Mouse (Mus musculus): Measurements from ENCODE around the gene Adgrg5. TPM values are rescaled to one million over a fixed set of nuclear protein-coding genes. Genes with fewer than 3 reads are reported as not detected.

The Adgrg5 gene
- polyA plus RNA-seq, 1 experiment from 2014 or later: 0.11 TPM

DNA sequence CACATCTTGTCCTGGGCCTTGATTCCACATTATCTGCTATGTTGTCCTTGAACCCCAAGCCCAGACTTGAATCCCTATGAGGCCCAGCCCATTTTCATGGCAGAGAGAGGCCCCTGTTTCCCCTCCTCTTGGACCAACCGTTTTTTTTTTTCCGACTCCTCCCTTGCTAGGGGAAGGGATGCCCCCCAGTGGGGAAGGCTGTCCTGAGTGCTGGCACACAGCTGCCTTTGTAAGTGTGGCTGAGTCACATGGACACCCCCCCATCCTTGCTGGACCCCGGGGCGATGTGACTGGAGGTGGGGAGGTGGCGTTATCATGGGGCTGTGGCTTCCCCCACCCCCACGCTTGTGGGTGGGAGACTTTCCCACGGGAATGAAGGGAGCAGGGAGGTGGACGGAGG lies 57.5 kb downstream of the Adgrg5 start:
- no peak for ATAC-seq (ENCODE audit: low read depth)
- Histone ChIP-seq H3K27me3 (ENCODE audit: control insufficient read depth, insufficient read depth, low read length) (no peaks in the 10 kb centered on the region), H3K4me2 (ENCODE audit: low read depth, low read length) (no peak overlapping the region), H3K36me3 (ENCODE audit: control insufficient read depth, insufficient read depth, low read length) (no peaks in the 10 kb centered on the region), H3K27ac (ENCODE audit: low read depth, low read length) (peak overlapping the region; percentile 2; the same call in 1 of the 2 replicates), H3K9me3 (ENCODE audit: control insufficient read depth, low read length) (no peaks in the 10 kb centered on the region), H3K4me3 (ENCODE audit: low read depth, low read length) (no peak overlapping the region), H3K4me1 (ENCODE audit: control insufficient read depth, insufficient read depth, low read length) (peaks cover 36% of the 10 kb centered on the region), H3K9ac (replicated peaks; ENCODE audit: low read depth, low read length) (no peak overlapping the region)
- 42% methylated on average over 8 of the region's 8 CpGs for WGBS

DNA sequence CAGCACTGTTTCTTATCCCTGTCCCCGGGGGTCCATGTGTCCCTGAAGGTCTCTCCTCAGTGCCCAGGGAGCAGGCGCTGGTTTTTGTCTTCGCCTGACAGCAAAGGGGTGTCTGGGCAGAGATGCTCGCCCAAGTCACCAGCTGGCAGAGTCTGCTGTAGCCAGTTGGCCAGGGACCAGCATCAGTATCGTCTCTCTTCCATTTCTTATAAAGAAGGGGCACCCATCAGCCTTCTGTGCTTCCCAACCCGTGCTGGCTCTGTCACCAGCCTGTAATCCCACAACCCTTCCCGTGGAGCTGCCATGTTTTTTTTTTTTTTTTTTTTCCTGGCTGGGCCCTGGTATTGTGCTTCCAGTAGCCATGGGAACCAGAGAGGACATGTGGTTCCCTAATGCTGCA lies 58.4 kb downstream of the Adgrg5 start:
- Histone ChIP-seq H3K9ac (replicated peaks; ENCODE audit: low read depth, low read length) (no peak overlapping the region), H3K27ac (ENCODE audit: low read depth, low read length) (peak overlapping the region; percentile 34; the same call in 1 of the 2 replicates), H3K4me1 (ENCODE audit: control insufficient read depth, insufficient read depth, low read length) (peaks cover 38% of the 10 kb centered on the region), H3K27me3 (ENCODE audit: control insufficient read depth, insufficient read depth, low read length) (no peaks in the 10 kb centered on the region), H3K4me2 (ENCODE audit: low read depth, low read length) (no peak overlapping the region), H3K4me3 (ENCODE audit: low read depth, low read length) (no peak overlapping the region), H3K9me3 (ENCODE audit: control insufficient read depth, low read length) (no peaks in the 10 kb centered on the region), H3K36me3 (ENCODE audit: control insufficient read depth, insufficient read depth, low read length) (no peaks in the 10 kb centered on the region)
- ATAC-seq (ENCODE audit: low read depth): no peak; the same call in 1 of the 2 replicates
- 22% methylated on average over 7 of the region's 7 CpGs for WGBS

DNA sequence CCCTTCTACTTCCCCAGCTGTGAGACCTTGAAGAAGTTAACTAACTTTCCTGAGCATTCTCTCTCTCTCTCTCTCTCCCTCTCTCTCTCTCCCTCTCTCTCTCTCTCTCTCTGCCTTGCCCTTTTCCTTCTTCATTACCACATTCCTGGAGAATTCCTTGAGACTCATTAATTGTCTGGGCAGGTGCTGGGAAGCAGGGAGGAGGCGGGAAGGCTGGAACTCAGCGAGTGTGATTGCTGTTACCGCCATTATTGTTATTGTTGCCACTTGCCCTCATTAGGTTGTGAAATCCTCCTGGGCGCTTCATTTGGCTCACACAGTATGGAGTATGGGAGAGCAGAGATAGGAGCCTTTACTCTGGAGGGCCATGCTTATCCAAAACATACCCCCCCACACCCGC lies 59.7 kb downstream of the Adgrg5 start:
- Histone ChIP-seq H3K4me2 (ENCODE audit: low read depth, low read length) (no peak overlapping the region), H3K36me3 (ENCODE audit: control insufficient read depth, insufficient read depth, low read length) (no peaks in the 10 kb centered on the region), H3K27me3 (ENCODE audit: control insufficient read depth, insufficient read depth, low read length) (no peaks in the 10 kb centered on the region), H3K27ac (ENCODE audit: low read depth, low read length) (no peak overlapping the region), H3K9me3 (ENCODE audit: control insufficient read depth, low read length) (no peaks in the 10 kb centered on the region), H3K4me1 (ENCODE audit: control insufficient read depth, insufficient read depth, low read length) (peaks cover 27% of the 10 kb centered on the region), H3K9ac (replicated peaks; ENCODE audit: low read depth, low read length) (no peak overlapping the region), H3K4me3 (ENCODE audit: low read depth, low read length) (no peak overlapping the region)
- WGBS: 3% methylated on average over 5 of the region's 5 CpGs
- ATAC-seq (ENCODE audit: low read depth): no peak

DNA sequence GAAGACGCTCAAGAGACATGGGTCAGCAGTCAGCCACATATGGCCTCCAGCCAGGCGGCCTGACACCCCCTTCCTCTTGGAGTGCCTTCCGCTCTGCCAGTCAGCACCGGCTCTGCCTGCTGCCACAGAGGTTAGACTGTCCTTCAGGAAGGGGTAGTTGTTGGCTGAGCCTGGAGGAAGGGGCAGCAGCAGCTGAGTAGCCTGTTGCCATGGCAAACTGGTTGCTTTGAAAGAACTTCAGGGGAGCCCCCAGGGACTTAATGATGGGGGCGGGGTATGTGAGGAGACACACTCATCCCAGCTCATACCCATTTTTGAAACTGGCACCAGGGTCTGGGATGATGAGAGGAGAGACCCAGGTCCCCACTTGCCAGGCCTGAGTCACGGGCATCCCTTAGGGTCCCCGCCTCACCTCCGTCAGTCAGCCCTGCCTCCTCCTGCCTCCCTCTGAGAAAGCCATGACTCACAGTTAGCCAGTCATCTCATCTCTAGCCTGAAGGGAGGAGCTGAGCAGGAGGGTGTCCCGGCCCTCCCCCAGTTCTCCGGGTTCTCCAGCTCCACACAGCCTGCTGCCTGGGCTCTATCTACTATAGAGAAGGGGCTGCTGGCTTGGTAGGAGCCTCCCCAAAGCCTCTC lies 60.5 kb downstream of the Adgrg5 start:
- ATAC-seq (ENCODE audit: low read depth): peak; percentile 73
- no peaks in the 10 kb centered on the region for H3K9me3 ChIP-seq (ENCODE audit: control insufficient read depth, low read length)
- H3K27me3 ChIP-seq (ENCODE audit: control insufficient read depth, insufficient read depth, low read length): no peaks in the 10 kb centered on the region
- H3K4me2 ChIP-seq (ENCODE audit: low read depth, low read length): peak overlapping the region; percentile 31
- H3K36me3 ChIP-seq (ENCODE audit: control insufficient read depth, insufficient read depth, low read length): no peaks in the 10 kb centered on the region
- H3K4me1 ChIP-seq (ENCODE audit: control insufficient read depth, insufficient read depth, low read length): peaks cover 26% of the 10 kb centered on the region
- H3K9ac ChIP-seq (replicated peaks; ENCODE audit: low read depth, low read length): peak overlapping the region; percentile 32; the same call in 1 of the 2 replicates
- H3K4me3 ChIP-seq (ENCODE audit: low read depth, low read length): peak overlapping the region; percentile 15; the same call in 1 of the 2 replicates
- WGBS: 9% methylated on average over 10 of the region's 10 CpGs
- peak overlapping the region; percentile 61; the same call in 1 of the 2 replicates for H3K27ac ChIP-seq (ENCODE audit: low read depth, low read length)

DNA sequence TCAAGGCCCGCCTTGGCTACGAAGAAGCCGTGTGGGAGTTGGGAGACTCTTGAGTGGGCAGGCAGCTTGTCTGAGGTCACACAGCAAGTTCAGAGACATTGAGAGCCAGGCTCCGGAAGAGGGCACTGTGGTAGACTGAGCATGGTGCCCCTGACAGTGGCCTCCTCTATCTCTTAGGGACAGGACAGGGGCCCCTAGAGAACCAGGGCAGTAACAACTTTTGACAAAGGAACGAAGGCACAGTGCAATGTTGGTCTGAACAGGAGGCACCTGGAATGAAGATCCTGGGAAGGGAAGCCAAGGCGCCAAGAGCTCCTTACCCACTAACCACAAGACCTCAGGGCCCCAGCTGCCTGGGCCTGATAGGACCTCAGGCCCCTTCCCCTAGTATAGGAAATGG lies 61.5 kb downstream of the Adgrg5 start:
- Histone ChIP-seq H3K4me2 (ENCODE audit: low read depth, low read length) (peak overlapping the region; percentile 31), H3K9ac (replicated peaks; ENCODE audit: low read depth, low read length) (no peak overlapping the region), H3K36me3 (ENCODE audit: control insufficient read depth, insufficient read depth, low read length) (no peaks in the 10 kb centered on the region), H3K27ac (ENCODE audit: low read depth, low read length) (no peak overlapping the region), H3K27me3 (ENCODE audit: control insufficient read depth, insufficient read depth, low read length) (no peaks in the 10 kb centered on the region), H3K4me1 (ENCODE audit: control insufficient read depth, insufficient read depth, low read length) (peaks cover 26% of the 10 kb centered on the region), H3K9me3 (ENCODE audit: control insufficient read depth, low read length) (no peaks in the 10 kb centered on the region), H3K4me3 (ENCODE audit: low read depth, low read length) (no peak overlapping the region)
- no peak for ATAC-seq (ENCODE audit: low read depth)
- WGBS: 83% methylated on average over 6 of the region's 6 CpGs

DNA sequence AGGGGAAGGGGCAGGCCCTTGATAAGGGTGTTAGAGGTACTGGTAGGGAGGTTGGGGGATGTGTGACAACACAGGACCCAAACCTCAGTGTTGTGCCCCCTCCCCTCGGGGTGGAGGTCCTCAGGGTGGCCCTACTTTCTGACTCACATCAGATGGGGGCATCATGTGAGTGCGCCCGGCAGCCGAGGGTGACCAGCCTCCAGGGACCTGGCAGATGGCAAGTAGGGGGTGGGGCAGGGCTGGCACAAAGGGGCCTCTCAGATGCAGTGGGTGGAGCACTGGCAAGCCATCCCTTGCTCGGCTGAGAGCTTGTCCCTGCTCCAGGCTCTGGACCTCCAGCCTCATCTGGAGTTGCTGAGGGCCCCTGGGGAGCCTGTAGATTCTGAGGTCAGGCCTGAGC lies 63.2 kb downstream of the Adgrg5 start:
- peaks cover 35% of the 10 kb centered on the region for H3K4me1 ChIP-seq (ENCODE audit: control insufficient read depth, insufficient read depth, low read length)
- 21% methylated on average over 5 of the region's 5 CpGs for WGBS
- H3K9ac ChIP-seq (replicated peaks; ENCODE audit: low read depth, low read length): no peak overlapping the region
- no peaks in the 10 kb centered on the region for H3K9me3 ChIP-seq (ENCODE audit: control insufficient read depth, low read length)
- 0 out of 2 replicates have a peak overlapping the region, but pooled peaks have one; percentile 15 for H3K4me2 ChIP-seq (ENCODE audit: low read depth, low read length)
- H3K27ac ChIP-seq (ENCODE audit: low read depth, low read length): no peak overlapping the region
- peak; percentile 28 for ATAC-seq (ENCODE audit: low read depth)
- no peaks in the 10 kb centered on the region for H3K27me3 ChIP-seq (ENCODE audit: control insufficient read depth, insufficient read depth, low read length)
- no peak overlapping the region for H3K4me3 ChIP-seq (ENCODE audit: low read depth, low read length)
- no peaks in the 10 kb centered on the region for H3K36me3 ChIP-seq (ENCODE audit: control insufficient read depth, insufficient read depth, low read length)

DNA sequence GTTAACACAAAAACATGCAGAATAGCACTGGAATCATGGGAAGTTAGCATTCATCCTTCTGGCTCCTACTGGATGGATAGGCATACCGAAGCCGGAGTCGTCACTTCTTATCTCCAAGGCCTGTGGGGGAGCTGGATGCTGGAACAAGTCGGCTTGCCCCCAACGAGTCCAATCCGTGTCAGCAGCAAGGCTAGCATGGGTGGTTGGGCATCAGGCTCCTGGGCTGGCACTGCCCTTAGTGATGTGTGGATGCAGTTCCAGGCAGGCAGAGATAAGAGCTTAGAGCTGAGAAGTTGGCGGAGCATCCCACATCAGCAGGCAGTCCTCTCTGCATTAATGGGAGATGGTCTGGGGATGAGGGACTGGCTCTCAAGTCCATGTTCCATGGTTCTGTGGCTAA lies 64.1 kb downstream of the Adgrg5 start:
- Histone ChIP-seq H3K27me3 (ENCODE audit: control insufficient read depth, insufficient read depth, low read length) (no peaks in the 10 kb centered on the region), H3K4me2 (ENCODE audit: low read depth, low read length) (no peak overlapping the region), H3K27ac (ENCODE audit: low read depth, low read length) (no peak overlapping the region), H3K9ac (replicated peaks; ENCODE audit: low read depth, low read length) (no peak overlapping the region), H3K36me3 (ENCODE audit: control insufficient read depth, insufficient read depth, low read length) (no peaks in the 10 kb centered on the region), H3K4me1 (ENCODE audit: control insufficient read depth, insufficient read depth, low read length) (peaks cover 42% of the 10 kb centered on the region), H3K4me3 (ENCODE audit: low read depth, low read length) (no peak overlapping the region), H3K9me3 (ENCODE audit: control insufficient read depth, low read length) (no peaks in the 10 kb centered on the region)
- ATAC-seq (ENCODE audit: low read depth): no peak
- WGBS: 85% methylated on average over 7 of the region's 7 CpGs

DNA sequence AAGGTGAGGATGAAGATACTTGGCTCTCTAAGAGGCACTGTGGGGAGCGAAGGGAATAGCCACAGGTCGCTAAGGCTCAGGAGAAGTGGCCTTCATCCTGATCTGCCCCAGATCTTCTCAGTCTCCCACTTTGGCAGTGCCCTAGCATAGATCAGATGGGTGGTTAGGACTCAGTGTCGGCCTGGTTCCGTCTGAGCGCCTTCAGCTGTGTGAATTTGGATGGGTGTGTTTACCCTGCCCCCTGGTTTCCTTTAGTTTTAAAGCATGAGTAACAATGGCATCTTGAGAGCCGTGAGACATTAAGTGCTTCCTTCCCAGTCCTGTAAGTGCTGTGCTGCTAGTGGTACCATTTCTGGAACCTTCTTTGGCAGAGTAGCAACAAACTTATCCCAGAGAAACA lies 65.1 kb downstream of the Adgrg5 start:
- no peaks in the 10 kb centered on the region for H3K36me3 ChIP-seq (ENCODE audit: control insufficient read depth, insufficient read depth, low read length)
- H3K9me3 ChIP-seq (ENCODE audit: control insufficient read depth, low read length): no peaks in the 10 kb centered on the region
- WGBS: 82% methylated on average over 6 of the region's 6 CpGs
- H3K27me3 ChIP-seq (ENCODE audit: control insufficient read depth, insufficient read depth, low read length): no peaks in the 10 kb centered on the region
- peaks cover 42% of the 10 kb centered on the region for H3K4me1 ChIP-seq (ENCODE audit: control insufficient read depth, insufficient read depth, low read length)
- no peak overlapping the region for H3K4me3 ChIP-seq (ENCODE audit: low read depth, low read length)
- ATAC-seq (ENCODE audit: low read depth): no peak
- H3K27ac ChIP-seq (ENCODE audit: low read depth, low read length): no peak overlapping the region
- no peak overlapping the region for H3K4me2 ChIP-seq (ENCODE audit: low read depth, low read length)
- H3K9ac ChIP-seq (replicated peaks; ENCODE audit: low read depth, low read length): no peak overlapping the region

DNA sequence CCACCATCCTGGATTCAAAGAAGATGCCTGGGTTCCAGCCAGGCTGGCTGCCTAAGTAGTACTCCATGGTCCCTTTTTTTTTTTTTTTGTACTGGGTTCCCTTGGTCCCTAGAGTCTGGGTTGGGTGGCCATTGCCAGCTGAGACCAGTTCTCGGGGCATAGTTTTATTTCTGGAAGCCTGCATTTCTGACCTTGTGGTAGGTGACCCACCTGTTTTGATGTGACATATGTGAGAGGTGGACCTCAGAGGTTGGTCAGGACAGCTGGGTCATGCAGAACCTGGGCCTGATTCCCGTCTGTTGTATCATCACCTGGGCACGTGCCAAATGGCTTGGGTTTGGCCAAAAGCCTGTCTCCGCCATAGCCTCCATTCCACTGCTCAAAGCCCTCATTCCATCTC lies 66.2 kb downstream of the Adgrg5 start:
- Histone ChIP-seq H3K27ac (ENCODE audit: low read depth, low read length) (no peak overlapping the region), H3K9me3 (ENCODE audit: control insufficient read depth, low read length) (no peaks in the 10 kb centered on the region), H3K9ac (replicated peaks; ENCODE audit: low read depth, low read length) (no peak overlapping the region), H3K27me3 (ENCODE audit: control insufficient read depth, insufficient read depth, low read length) (no peaks in the 10 kb centered on the region), H3K4me1 (ENCODE audit: control insufficient read depth, insufficient read depth, low read length) (peaks cover 42% of the 10 kb centered on the region), H3K36me3 (ENCODE audit: control insufficient read depth, insufficient read depth, low read length) (no peaks in the 10 kb centered on the region), H3K4me3 (ENCODE audit: low read depth, low read length) (no peak overlapping the region), H3K4me2 (ENCODE audit: low read depth, low read length) (no peak overlapping the region)
- WGBS: 90% methylated on average over 4 of the region's 4 CpGs
- ATAC-seq (ENCODE audit: low read depth): no peak

Data from neural tube, embryonic 14.5 days (tissue).